Mouse (Mus musculus): ENCODE results near the gene Zfp638.

DNA sequence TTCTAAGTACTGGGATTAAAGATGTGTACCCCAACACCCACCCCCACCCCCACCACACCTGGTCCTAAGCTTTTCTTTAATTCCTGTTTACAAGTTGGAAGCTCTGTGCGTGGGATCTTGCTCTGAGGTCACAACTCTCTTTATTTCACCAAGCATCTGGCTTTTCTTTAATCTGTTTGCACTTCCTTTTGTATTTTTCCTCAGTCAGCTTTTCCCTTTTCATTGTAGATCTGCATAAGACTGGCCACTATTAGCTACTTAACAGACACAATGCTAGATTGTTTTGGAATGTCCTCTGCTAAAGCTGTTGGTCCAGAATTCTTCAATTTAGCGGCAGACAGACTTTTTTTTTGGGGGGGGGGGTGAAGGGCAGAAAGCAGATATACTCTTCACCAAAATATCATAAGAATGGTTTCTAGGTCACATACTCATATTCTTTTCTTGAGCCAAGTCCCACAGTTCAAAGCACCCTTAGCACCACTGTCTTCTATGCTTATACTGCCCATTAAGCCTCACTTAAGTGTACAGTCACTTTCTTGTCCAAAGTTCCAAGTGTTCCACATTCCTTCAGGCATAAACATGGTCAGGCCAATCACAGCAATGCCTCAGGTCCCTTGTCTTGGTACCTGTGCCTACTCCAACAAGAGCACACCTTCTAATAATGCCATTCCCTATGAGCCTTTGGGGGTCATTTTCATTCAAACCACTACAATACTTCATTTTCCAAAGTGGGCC, 23.5 kb downstream of the Zfp638 start:
- TF ChIP-seq ZC3H11A (IDR thresholded peaks at IDR 0.05; ENCODE audit: borderline replicate concordance, low read depth, low read length) (no peak), MAFK (IDR thresholded peaks at IDR 0.05; ENCODE audit: insufficient read depth, low read depth, low read length) (peak; percentile 92), HCFC1 (IDR thresholded peaks at IDR 0.05; ENCODE audit: borderline replicate concordance, insufficient read depth, low read length) (no peak), ZNF384 (IDR thresholded peaks at IDR 0.05; ENCODE audit: low read depth, low read length) (peak; percentile 91), CHD2 (IDR thresholded peaks at IDR 0.05; ENCODE audit: low read depth, low read length) (peak; percentile 40; the same call in 1 of the 2 replicates)
